Mouse (Mus musculus) MEL (cell line): ENCODE measurements around the gene Slc7a5.

ENCODE experiments used
- CHD2 ChIP-seq: IDR thresholded peaks from 2 replicates; pipeline ENCODE4 v1.6.1; 2011; ENCODE audit warnings: low read length, improper control_type of control experiment
- CTCF ChIP-seq, 3 experiments: IDR thresholded peaks in 2 of 3; conservative IDR thresholded peaks in 1 of 3; 2 replicates each; pipeline ENCODE4 v1.5.1; 2011 to 2012; ENCODE audit warnings: low read length in 3 of 3, low read depth in 2 of 3, mild to moderate bottlenecking in 2 of 3, improper control_type of control experiment in 1 of 3, inconsistent platforms in 1 of 3, mixed read lengths in 1 of 3, moderate library complexity in 1 of 3; ENCODE audit not compliant: control insufficient read depth in 1 of 3, insufficient read depth in 1 of 3, poor library complexity in 1 of 3, severe bottlenecking in 1 of 3
- ELF1 ChIP-seq: IDR thresholded peaks from 2 replicates; pipeline ENCODE4 v1.6.1; 2014; ENCODE audit warnings: low read depth, mild to moderate bottlenecking, inconsistent platforms, low read length, improper control_type of control experiment, moderate library complexity
- ETS1 ChIP-seq: IDR thresholded peaks from 2 replicates; pipeline ENCODE4 v1.6.1; 2012; ENCODE audit warnings: low read depth, mild to moderate bottlenecking, inconsistent platforms, low read length, improper control_type of control experiment, moderate library complexity
- GATA1 ChIP-seq: IDR thresholded peaks from 2 replicates; pipeline ENCODE4 v1.6.1; 2011; ENCODE audit warnings: low read depth, low read length, improper control_type of control experiment
- HCFC1 ChIP-seq: IDR thresholded peaks from 2 replicates; pipeline ENCODE4 v1.6.1; 2012; ENCODE audit warnings: low read depth, mild to moderate bottlenecking, inconsistent platforms, low read length, improper control_type of control experiment, moderate library complexity
- MAZ ChIP-seq: IDR thresholded peaks from 2 replicates; pipeline ENCODE4 v1.6.1; 2012; ENCODE audit warnings: low read depth, mild to moderate bottlenecking, inconsistent platforms, low read length, improper control_type of control experiment
- MEF2A ChIP-seq: IDR thresholded peaks from 2 replicates; pipeline ENCODE4 v1.6.1; 2014; ENCODE audit warnings: low read depth, mild to moderate bottlenecking, inconsistent platforms, low read length, improper control_type of control experiment; ENCODE audit not compliant: poor library complexity, insufficient replicate concordance, severe bottlenecking; ENCODE audit errors: extremely low read depth
- MYC ChIP-seq: IDR thresholded peaks from 2 replicates; pipeline ENCODE4 v1.6.1; 2011; ENCODE audit warnings: low read depth, mild to moderate bottlenecking, low read length, improper control_type of control experiment, moderate library complexity
- POLR2A ChIP-seq, 2 experiments: IDR thresholded peaks; 2 replicates each; pipeline ENCODE4 v1.6.1; 2011 to 2012; ENCODE audit warnings: low read length in 2 of 2, mild to moderate bottlenecking in 2 of 2, control low read depth in 1 of 2, improper control_type of control experiment in 1 of 2, low read depth in 1 of 2, moderate library complexity in 1 of 2; ENCODE audit not compliant: control insufficient read depth in 1 of 2, insufficient read depth in 1 of 2, poor library complexity in 1 of 2
- TBP ChIP-seq: IDR thresholded peaks from 2 replicates; pipeline ENCODE4 v1.8.0; 2011; ENCODE audit warnings: low read depth, low read length, improper control_type of control experiment
- TCF12 ChIP-seq: IDR thresholded peaks from 2 replicates; pipeline ENCODE4 v1.6.1; 2014; ENCODE audit warnings: low read depth, mild to moderate bottlenecking, inconsistent platforms, low read length, improper control_type of control experiment, moderate library complexity
- ZC3H11A ChIP-seq: IDR thresholded peaks from 2 replicates; pipeline ENCODE4 v1.6.1; 2012; ENCODE audit warnings: low read depth, mild to moderate bottlenecking, inconsistent platforms, low read length, improper control_type of control experiment
- ZNF384 ChIP-seq: IDR thresholded peaks from 2 replicates; pipeline ENCODE4 v1.6.1; 2012; ENCODE audit warnings: low read depth, mild to moderate bottlenecking, inconsistent platforms, low read length, improper control_type of control experiment

- TF ChIP-seq CHD2 (no peak), TBP (no peak), ZNF384 (no peak), CTCF (IDR thresholded peaks at IDR 0.05 in 2 of 3, conservative IDR thresholded peaks at IDR 0.05 in 1 of 3; ENCODE audit: control insufficient read depth in 1 of 3, insufficient read depth in 1 of 3, low read depth in 2 of 3, low read length in 3 of 3, poor library complexity in 1 of 3, severe bottlenecking in 1 of 3) (no peak), MEF2A (no peak), POLR2A (IDR thresholded peaks at IDR 0.05; ENCODE audit: control insufficient read depth in 1 of 2, insufficient read depth in 1 of 2, low read depth in 1 of 2, low read length in 2 of 2, poor library complexity in 1 of 2) (no peak), TCF12 (no peak), ETS1 (no peak), ELF1 (no peak), HCFC1 (no peak), MAZ (no peak), ZC3H11A (no peak), GATA1 (no peak), MYC (no peak)
These were observed 59.5 kb downstream of the Slc7a5 start for GRCm38 (mm10) chr8:121847987-121848386.
